Mouse (Mus musculus) liver, postnatal 0 days (tissue): ENCODE measurements around the gene Car12. TPM values are rescaled to one million over a fixed set of nuclear protein-coding genes. Genes with fewer than 3 reads are reported as not detected.

Source experiments
- ATAC-seq: fragments of 200-750 bp; cut with Nextera tagmentation; 2 replicates; pipeline ENCODE4 v1.8.0; 2017; ENCODE audit warnings: mild to moderate bottlenecking, moderate library complexity
- DNase-seq: peaks from one replicate; pipeline ENCODE4 v3.0.0-alpha.2; 2016
- H3K27ac ChIP-seq: fragments of 300-500 bp; sonication (generic); 2 replicates; pipeline ENCODE4 v1.5.1; 2014; ENCODE audit warnings: antibody characterized with exemption, moderate library complexity, mild to moderate bottlenecking, low read depth
- H3K27me3 ChIP-seq: fragments of 300-500 bp; sonication (generic); 2 replicates; pipeline ENCODE4 v1.6.1; 2014; ENCODE audit warnings: low read length, control low read depth, mixed read lengths; ENCODE audit not compliant: insufficient read depth
- H3K36me3 ChIP-seq: fragments of 300-500 bp; sonication (generic); replicated peaks from 2 replicates; pipeline ENCODE4 v1.6.1; 2014; ENCODE audit warnings: mild to moderate bottlenecking, control low read depth, low read length, moderate library complexity, mixed read lengths; ENCODE audit not compliant: insufficient read depth
- H3K4me1 ChIP-seq: fragments of 300-500 bp; sonication (generic); 2 replicates; pipeline ENCODE4 v1.6.1; 2014; ENCODE audit warnings: antibody characterized with exemption, mild to moderate bottlenecking, control low read depth; ENCODE audit not compliant: insufficient read depth
- H3K4me2 ChIP-seq: fragments of 300-500 bp; sonication (generic); 2 replicates; pipeline ENCODE4 v1.6.1; 2014; ENCODE audit warnings: low read depth, mild to moderate bottlenecking, low read length, moderate library complexity, mixed read lengths
- H3K4me3 ChIP-seq: fragments of 300-500 bp; sonication (generic); 2 replicates; pipeline ENCODE4 v1.5.1; 2014; ENCODE audit warnings: low read depth, low read length
- H3K9ac ChIP-seq: fragments of 300-500 bp; sonication (generic); replicated peaks from 2 replicates; pipeline ENCODE4 v1.6.1; 2014; ENCODE audit warnings: mild to moderate bottlenecking, moderate library complexity
- H3K9me3 ChIP-seq: fragments of 300-500 bp; sonication (generic); 2 replicates; pipeline ENCODE4 v1.6.1; 2016; ENCODE audit warnings: mild to moderate bottlenecking, control low read depth, low read length, mixed read lengths
- CTCF ChIP-seq: sonication (generic); IDR thresholded peaks from 2 replicates; pipeline ENCODE4 v1.5.1; 2016; ENCODE audit warnings: antibody characterized with exemption, low read depth
- EP300 ChIP-seq: IDR thresholded peaks from 2 replicates; pipeline ENCODE4 v1.6.1; 2016; ENCODE audit warnings: antibody characterized with exemption, low read depth, mild to moderate bottlenecking
- WGBS: fragments of 180-500 bp; shearing (Covaris S2); extraction: QIAGEN DNeasy Blood & Tissue Kit; methylation state at CpG from one replicate; pipeline ENCODE4 v1.1.7; 2014; ENCODE audit not compliant: insufficient replicate concordance; 5-methylcytosine and 5-hydroxymethylcytosine counted together
- polyA plus RNA-seq: library from polyadenylated mRNA; unstranded; fragments of >200 nt; fragmentation: Nextera tagmentation; extraction: Ambion mirVana; gene quantifications from 2 replicates; pipeline ENCODE4 v1.2.1, GENCODE M21; 2015

Gene Car12
- 0.05 and 0.12 TPM in 2 replicates for polyA plus RNA-seq

GRCm38 (mm10) chr9:66713135-66714021 lies at the start of gene Car12:
Car12 (plus strand) TSS chr9:66713686.
- no peak for TF ChIP-seq EP300
- TF ChIP-seq CTCF = no peak
- H3K9ac ChIP-seq = no peak within 1 kb of the TSS
- no peaks in the 10 kb centered on the region for H3K9me3 ChIP-seq
- no peak within 1 kb of the TSS for H3K27ac ChIP-seq
- H3K4me3 ChIP-seq = peak within 1 kb of the TSS; percentile 33
- ATAC-seq (peak; percentile 47), DNase-seq (peak; percentile 33)
- H3K4me1 ChIP-seq = peaks cover 11% of the 10 kb centered on the region; the same call in 1 of the 2 replicates
- WGBS = 6% methylated on average over 29 of the region's 29 CpGs
- no peaks in the 10 kb centered on the region for H3K36me3 ChIP-seq
- H3K4me2 ChIP-seq = peak within 1 kb of the TSS; percentile 72
- peaks cover 13% of the 10 kb centered on the region for H3K27me3 ChIP-seq

DNA sequence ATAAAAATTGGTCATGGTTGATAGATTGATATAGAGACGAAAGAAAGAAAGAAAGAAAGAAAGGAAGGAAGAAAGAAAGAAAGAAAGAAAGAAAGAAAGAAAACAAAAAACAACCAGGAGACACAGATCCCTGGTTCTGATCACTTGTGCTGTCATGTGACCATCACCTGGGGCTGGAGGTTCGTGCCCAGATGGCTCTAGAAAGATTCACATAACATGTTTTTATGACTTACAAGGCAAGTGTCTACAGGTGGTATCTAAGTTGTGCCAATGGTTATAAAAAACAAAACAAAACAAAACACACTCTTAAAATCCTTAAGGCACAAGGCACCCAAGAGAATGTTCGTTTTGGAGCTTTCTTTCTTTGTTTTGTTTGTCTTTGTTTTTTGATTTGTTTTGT lies 49.7 kb upstream of the Car12 start:
- H3K27ac ChIP-seq = no peak overlapping the region
- 70% methylated on average over 3 of the region's 3 CpGs for WGBS
- DNase-seq = no peak
- H3K9me3 ChIP-seq = no peaks in the 10 kb centered on the region
- no peaks in the 10 kb centered on the region for H3K4me1 ChIP-seq
- no peak overlapping the region for H3K4me2 ChIP-seq
- no peak for ATAC-seq
- no peaks in the 10 kb centered on the region for H3K27me3 ChIP-seq
- no peaks in the 10 kb centered on the region for H3K36me3 ChIP-seq
- no peak for TF ChIP-seq CTCF
- TF ChIP-seq EP300 = no peak
- no peak overlapping the region for H3K9ac ChIP-seq
- H3K4me3 ChIP-seq = no peak overlapping the region

GRCm38 (mm10) chr9:66664561-66664960 lies 48.9 kb upstream of the Car12 start:
- H3K4me3 ChIP-seq = no peak overlapping the region
- no peaks in the 10 kb centered on the region for H3K4me1 ChIP-seq
- no peaks in the 10 kb centered on the region for H3K9me3 ChIP-seq
- TF ChIP-seq EP300 (no peak), CTCF (peak; percentile 41)
- H3K27ac ChIP-seq = no peak overlapping the region
- ATAC-seq (no peak), DNase-seq (no peak)
- no peaks in the 10 kb centered on the region for H3K36me3 ChIP-seq
- H3K4me2 ChIP-seq = no peak overlapping the region
- H3K9ac ChIP-seq = no peak overlapping the region
- WGBS = 84% methylated on average over 7 of the region's 7 CpGs
- H3K27me3 ChIP-seq = no peaks in the 10 kb centered on the region

DNA sequence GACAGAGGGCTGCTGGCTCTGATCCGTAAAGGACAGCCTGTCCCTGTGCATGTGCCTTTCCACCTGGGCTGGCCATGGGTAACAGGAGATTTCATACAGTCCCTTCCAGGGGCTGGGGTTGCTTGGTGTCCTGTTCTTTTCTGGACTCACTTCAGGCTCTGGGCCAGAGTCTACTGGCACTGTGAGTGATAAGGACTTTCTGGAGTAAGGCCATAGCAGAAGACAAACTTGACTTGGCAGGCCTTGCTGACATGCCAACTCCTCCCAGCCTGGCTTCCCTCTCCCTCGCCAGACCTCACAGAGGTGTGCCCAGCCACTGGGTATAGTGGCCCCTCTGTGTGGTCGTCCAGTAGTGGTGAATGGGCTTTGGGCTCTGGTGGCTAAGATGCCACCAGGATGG lies 47.3 kb upstream of the Car12 start:
- H3K36me3 ChIP-seq = no peaks in the 10 kb centered on the region
- no peaks in the 10 kb centered on the region for H3K9me3 ChIP-seq
- DNase-seq = no peak
- H3K9ac ChIP-seq = no peak overlapping the region
- no peak for ATAC-seq
- no peak overlapping the region for H3K4me2 ChIP-seq
- TF ChIP-seq EP300 (no peak), CTCF (no peak)
- H3K27ac ChIP-seq = no peak overlapping the region
- H3K27me3 ChIP-seq = no peaks in the 10 kb centered on the region
- WGBS = 69% methylated on average over 3 of the region's 3 CpGs
- no peak overlapping the region for H3K4me3 ChIP-seq
- no peaks in the 10 kb centered on the region for H3K4me1 ChIP-seq

GRCm38 (mm10) chr9:66667046-66667445 lies 46.4 kb upstream of the Car12 start:
- Histone ChIP-seq H3K9me3 (no peaks in the 10 kb centered on the region), H3K27me3 (no peaks in the 10 kb centered on the region), H3K9ac (no peak overlapping the region), H3K27ac (no peak overlapping the region), H3K4me2 (no peak overlapping the region), H3K36me3 (no peaks in the 10 kb centered on the region), H3K4me1 (no peaks in the 10 kb centered on the region), H3K4me3 (no peak overlapping the region)
- no peak for DNase-seq
- WGBS = 66% methylated on average over 6 of the region's 6 CpGs
- ATAC-seq = no peak
- no peak for TF ChIP-seq CTCF
- no peak for TF ChIP-seq EP300

- Histone ChIP-seq H3K27ac (no peak overlapping the region), H3K4me3 (no peak overlapping the region), H3K4me2 (no peak overlapping the region), H3K36me3 (no peaks in the 10 kb centered on the region), H3K9me3 (no peaks in the 10 kb centered on the region), H3K27me3 (no peaks in the 10 kb centered on the region), H3K9ac (no peak overlapping the region), H3K4me1 (no peaks in the 10 kb centered on the region)
- TF ChIP-seq CTCF (no peak), EP300 (no peak)
- ATAC-seq (no peak), DNase-seq (no peak)
- WGBS = 86% methylated on average over 4 of the region's 4 CpGs
Observed at GRCm38 (mm10) chr9:66667868-66668267, 45.6 kb upstream of the Car12 start.
